Mouse (Mus musculus) erythroblast, embryonic 14.5 days (primary cell): ENCODE data around the gene Hmox1. TPM values are rescaled to one million over a fixed set of nuclear protein-coding genes. Genes with fewer than 3 reads are reported as not detected.

Source experiments
- H3K27me3 ChIP-seq: 2 replicates; pipeline ENCODE4 v1.6.1; 2012; ENCODE audit warnings: inconsistent platforms; ENCODE audit not compliant: control insufficient read depth
- H3K36me3 ChIP-seq: 2 replicates; pipeline ENCODE4 v1.6.1; 2012; ENCODE audit warnings: mild to moderate bottlenecking, inconsistent platforms; ENCODE audit not compliant: control insufficient read depth
- H3K4me1 ChIP-seq: 2 replicates; pipeline ENCODE4 v1.6.1; 2012; ENCODE audit warnings: inconsistent platforms; ENCODE audit not compliant: control insufficient read depth
- H3K4me3 ChIP-seq: replicated peaks from 2 replicates; pipeline ENCODE3; 2012; ENCODE audit warnings: moderate library complexity, mild to moderate bottlenecking, inconsistent platforms
- H3K9me3 ChIP-seq: 2 replicates; pipeline ENCODE4 v1.6.1; 2012; ENCODE audit warnings: low read length, inconsistent platforms, mixed read lengths; ENCODE audit not compliant: control insufficient read depth
- GATA1 ChIP-seq: IDR thresholded peaks from 2 replicates; pipeline ENCODE4 v1.6.1; 2012; ENCODE audit warnings: low read length, inconsistent platforms, mixed read lengths
- TAL1 ChIP-seq: IDR thresholded peaks from 3 replicates; pipeline ENCODE4 v1.6.1; 2012; ENCODE audit warnings: low read length, inconsistent platforms, mixed read lengths
- polyA plus RNA-seq: library from polyadenylated mRNA; stranded (reverse); fragments of >175 nt; gene quantifications from 2 replicates; pipeline ENCODE4 v1.2.3, GENCODE M21; 2012

Hmox1 gene
- polyA plus RNA-seq: 3.0 and 5.4 TPM in 2 replicates

GRCm38 (mm10) chr8:75093399-75094156 lies at the start of gene Hmox1:
Hmox1 (plus strand) TSS chr8:75093621.
- peaks cover 18% of the 10 kb centered on the region for H3K4me1 ChIP-seq
- peak within 1 kb of the TSS; percentile 59 for H3K4me3 ChIP-seq
- H3K9me3 ChIP-seq: no peaks in the 10 kb centered on the region
- H3K36me3 ChIP-seq: peaks cover 3% of the 10 kb centered on the region; the same call in 1 of the 2 replicates
- peaks cover 70% of the 10 kb centered on the region for H3K27me3 ChIP-seq
- TF ChIP-seq GATA1: no peak
- TF ChIP-seq TAL1: no peak

- TF ChIP-seq GATA1 (no peak), TAL1 (no peak)
- Histone ChIP-seq H3K9me3 (no peaks in the 10 kb centered on the region), H3K27me3 (no peaks in the 10 kb centered on the region), H3K36me3 (no peaks in the 10 kb centered on the region), H3K4me1 (no peaks in the 10 kb centered on the region), H3K4me3 (no peak overlapping the region)
These were observed 47.1 kb upstream of the Hmox1 start for GRCm38 (mm10) chr8:75046303-75046702.

DNA sequence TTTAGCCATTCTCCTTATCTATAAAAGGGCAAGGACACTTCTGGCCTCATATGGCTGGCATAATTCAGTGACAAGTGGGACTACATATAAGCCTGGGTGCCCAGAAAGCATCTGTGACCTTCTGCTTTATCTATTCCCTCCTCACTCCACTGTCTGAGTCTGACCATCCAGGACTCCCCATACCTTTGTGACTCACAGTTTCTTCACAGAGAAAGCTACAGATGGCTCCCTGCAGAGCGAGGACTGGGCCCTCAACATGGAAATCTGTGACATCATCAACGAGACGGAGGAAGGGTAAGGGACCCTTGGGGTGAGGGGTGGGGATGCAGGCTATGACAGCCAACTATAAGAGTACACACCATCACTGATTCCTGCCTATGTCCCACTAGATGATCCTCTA lies 45.6 kb upstream of the Hmox1 start:
- H3K27me3 ChIP-seq: no peaks in the 10 kb centered on the region
- no peaks in the 10 kb centered on the region for H3K9me3 ChIP-seq
- peaks cover 3% of the 10 kb centered on the region; the same call in 1 of the 2 replicates for H3K36me3 ChIP-seq
- no peak overlapping the region for H3K4me3 ChIP-seq
- H3K4me1 ChIP-seq: no peaks in the 10 kb centered on the region
- TF ChIP-seq GATA1 (no peak), TAL1 (no peak)

- Histone ChIP-seq H3K27me3 (no peaks in the 10 kb centered on the region), H3K9me3 (no peaks in the 10 kb centered on the region), H3K36me3 (peaks cover 14% of the 10 kb centered on the region), H3K4me1 (no peaks in the 10 kb centered on the region), H3K4me3 (no peak overlapping the region)
- no peak for TF ChIP-seq GATA1
- TF ChIP-seq TAL1: no peak
These were observed 40.1 kb upstream of the Hmox1 start for GRCm38 (mm10) chr8:75053342-75053741.

- Histone ChIP-seq H3K4me3 (no peak overlapping the region), H3K27me3 (no peaks in the 10 kb centered on the region), H3K36me3 (peaks cover 22% of the 10 kb centered on the region), H3K4me1 (no peaks in the 10 kb centered on the region), H3K9me3 (no peaks in the 10 kb centered on the region)
- no peak for TF ChIP-seq TAL1
- no peak for TF ChIP-seq GATA1
These were observed 37.7 kb upstream of the Hmox1 start for GRCm38 (mm10) chr8:75055673-75056072.

- no peaks in the 10 kb centered on the region; the same call in 1 of the 2 replicates for H3K4me1 ChIP-seq
- H3K36me3 ChIP-seq: peaks cover 20% of the 10 kb centered on the region
- H3K27me3 ChIP-seq: no peaks in the 10 kb centered on the region
- no peak overlapping the region for H3K4me3 ChIP-seq
- no peaks in the 10 kb centered on the region for H3K9me3 ChIP-seq
- TF ChIP-seq GATA1: no peak
These were observed 33.4 kb upstream of the Hmox1 start for GRCm38 (mm10) chr8:75060022-75060421.

DNA sequence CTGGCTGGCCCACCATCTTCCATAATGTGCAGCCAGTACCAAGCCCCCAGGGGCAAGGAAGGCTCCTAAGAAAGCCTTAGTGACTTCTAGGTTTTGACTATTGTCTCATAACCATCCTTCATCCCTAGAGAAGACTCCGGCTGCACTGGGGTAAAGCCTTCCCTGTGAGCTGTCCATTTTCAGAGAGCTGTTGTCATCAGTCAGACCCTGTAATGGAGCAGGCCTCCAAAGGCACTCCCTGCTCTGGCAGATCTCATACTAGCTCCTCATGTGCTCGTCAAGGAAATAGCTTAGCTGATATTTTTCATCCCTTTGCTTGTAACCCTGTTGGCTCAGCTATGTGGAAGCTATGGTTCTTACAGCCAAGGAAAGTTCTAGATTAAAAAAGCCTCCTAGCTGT lies 32.6 kb upstream of the Hmox1 start:
- H3K4me3 ChIP-seq: no peak overlapping the region
- TF ChIP-seq TAL1 (no peak), GATA1 (no peak)
- no peaks in the 10 kb centered on the region; the same call in 1 of the 2 replicates for H3K4me1 ChIP-seq
- no peaks in the 10 kb centered on the region for H3K9me3 ChIP-seq
- H3K36me3 ChIP-seq: peaks cover 23% of the 10 kb centered on the region
- H3K27me3 ChIP-seq: no peaks in the 10 kb centered on the region

GRCm38 (mm10) chr8:75063290-75063689 lies 30.1 kb upstream of the Hmox1 start:
- Histone ChIP-seq H3K9me3 (no peaks in the 10 kb centered on the region), H3K4me1 (no peaks in the 10 kb centered on the region; the same call in 1 of the 2 replicates), H3K4me3 (no peak overlapping the region), H3K36me3 (peaks cover 13% of the 10 kb centered on the region), H3K27me3 (no peaks in the 10 kb centered on the region)
- TF ChIP-seq GATA1 (no peak), TAL1 (no peak)

- peaks cover 8% of the 10 kb centered on the region for H3K36me3 ChIP-seq
- H3K4me3 ChIP-seq: no peak overlapping the region
- H3K4me1 ChIP-seq: no peaks in the 10 kb centered on the region; the same call in 1 of the 2 replicates
- TF ChIP-seq GATA1: no peak
- TF ChIP-seq TAL1: no peak
- no peaks in the 10 kb centered on the region for H3K27me3 ChIP-seq
- H3K9me3 ChIP-seq: no peaks in the 10 kb centered on the region
These were observed 28.6 kb upstream of the Hmox1 start for GRCm38 (mm10) chr8:75064790-75065189.

- no peaks in the 10 kb centered on the region for H3K9me3 ChIP-seq
- H3K4me1 ChIP-seq: peaks cover 6% of the 10 kb centered on the region
- TF ChIP-seq TAL1: no peak
- TF ChIP-seq GATA1: no peak
- H3K4me3 ChIP-seq: no peak overlapping the region
- no peaks in the 10 kb centered on the region for H3K27me3 ChIP-seq
- H3K36me3 ChIP-seq: peaks cover 5% of the 10 kb centered on the region
These were observed 26.1 kb upstream of the Hmox1 start for GRCm38 (mm10) chr8:75067287-75067686.
